Mouse (Mus musculus) ovary, postnatal 10 days (tissue): ENCODE results near the gene Klf17.
A peak's percentile ranks its signal among the peaks of the same experiment; 100 is the strongest.
"Not testable (repeated sequence)": the region's sequence is repeated elsewhere in the genome, so short reads cannot be mapped to it uniquely, and the experiment has no call there.

ENCODE experiments used
- DNase-seq: peaks from one replicate; pipeline ENCODE4 v3.0.0; 2022; ENCODE audit warnings: low spot score

Klf17 gene

GRCm38 (mm10) chr4:117765416-117765815, at the start of gene Klf17:
Gene Klf17, minus strand, starts transcription at chr4:117765648.
- no peak for DNase-seq

- DNase-seq, result no peak
Observed at GRCm38 (mm10) chr4:117814333-117814732, 48.9 kb upstream of the Klf17 start.

DNA sequence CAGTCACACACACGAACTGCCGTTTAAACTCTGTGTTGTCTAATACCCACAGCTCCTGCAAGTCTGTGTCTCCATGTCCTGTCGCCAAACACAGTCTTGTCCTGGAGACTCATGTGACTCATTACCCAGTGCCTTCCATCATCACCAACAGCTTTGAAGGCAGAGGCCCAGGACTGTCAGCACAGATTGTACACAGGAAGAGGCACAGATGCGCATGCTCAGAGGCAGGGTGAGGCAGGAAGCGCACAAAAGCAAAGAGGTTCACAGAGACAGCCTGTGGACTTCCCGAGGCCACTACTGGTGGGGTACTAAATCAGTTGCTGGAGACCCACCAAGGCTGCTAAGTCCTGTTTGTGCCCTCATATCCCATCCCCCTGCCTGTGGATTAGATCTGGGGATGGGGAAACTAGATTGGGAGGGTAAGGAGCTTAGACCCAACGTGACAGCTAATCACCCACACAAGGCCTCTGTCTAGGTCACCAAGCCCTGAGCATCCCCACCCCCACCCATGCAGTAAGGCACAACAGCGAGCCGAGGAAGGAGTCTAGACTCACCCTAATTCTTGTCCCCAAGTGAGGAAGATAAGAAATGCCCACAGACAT, 48.2 kb upstream of the Klf17 start:
- DNase-seq, result no peak

DNA sequence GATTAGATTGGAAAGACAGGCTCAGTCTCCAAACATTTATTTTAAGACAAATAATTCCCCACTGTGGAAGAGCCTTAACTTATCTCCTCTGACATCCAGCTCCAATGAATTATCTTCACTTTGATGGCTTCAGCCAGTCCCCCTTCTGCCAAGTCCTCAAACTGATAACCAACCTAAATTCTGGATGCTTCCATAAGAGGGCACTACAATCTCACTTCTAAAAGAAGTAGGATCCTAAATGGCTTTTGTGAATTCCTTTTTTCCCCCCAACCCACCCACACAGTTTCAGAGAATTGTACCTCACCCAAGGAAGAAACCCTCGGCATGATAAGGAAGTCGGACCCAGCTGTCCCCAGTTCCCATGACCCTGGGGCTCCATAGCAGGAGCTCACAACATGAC, 45.5 kb upstream of the Klf17 start:
- no peak for DNase-seq

DNA sequence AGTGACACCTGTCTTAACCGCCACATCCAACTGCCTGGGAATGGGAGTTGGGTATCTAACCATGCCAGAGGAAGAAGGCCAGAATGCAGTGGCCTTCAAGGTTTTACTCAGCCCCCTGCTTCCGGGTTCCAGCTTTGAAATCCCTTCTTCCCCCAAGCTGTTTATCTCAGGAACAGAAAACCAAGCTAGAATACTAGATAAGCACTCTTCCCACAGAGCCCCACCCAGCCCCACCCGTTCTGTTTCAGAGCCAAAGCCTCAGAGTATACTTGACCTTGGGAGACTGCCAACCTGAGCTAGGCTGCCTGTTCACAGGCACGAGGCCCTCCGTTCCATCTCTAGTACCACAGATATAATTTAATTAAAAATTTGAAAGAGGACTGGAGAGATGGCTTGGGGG, 41.5 kb upstream of the Klf17 start:
- DNase-seq, result no peak

DNA sequence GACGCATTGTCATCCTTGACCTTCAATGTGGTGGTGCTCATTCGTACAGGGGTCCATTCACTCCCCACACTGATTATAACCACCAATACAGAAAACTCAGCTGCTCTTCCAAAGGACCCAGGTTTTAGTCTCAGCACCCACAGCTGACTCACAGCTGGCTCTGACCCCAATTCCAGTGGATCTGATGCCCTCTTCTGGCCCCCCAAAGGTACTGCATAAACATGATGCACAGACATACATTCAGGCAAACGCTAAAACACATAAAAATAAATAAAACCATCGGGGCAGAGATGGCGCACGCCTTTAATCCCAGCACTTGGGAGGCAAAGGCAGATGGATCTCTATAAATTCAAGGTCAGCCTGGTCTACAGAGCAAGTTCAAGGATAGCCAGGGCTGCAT, 34.5 kb upstream of the Klf17 start:
- DNase-seq, result no peak

DNA sequence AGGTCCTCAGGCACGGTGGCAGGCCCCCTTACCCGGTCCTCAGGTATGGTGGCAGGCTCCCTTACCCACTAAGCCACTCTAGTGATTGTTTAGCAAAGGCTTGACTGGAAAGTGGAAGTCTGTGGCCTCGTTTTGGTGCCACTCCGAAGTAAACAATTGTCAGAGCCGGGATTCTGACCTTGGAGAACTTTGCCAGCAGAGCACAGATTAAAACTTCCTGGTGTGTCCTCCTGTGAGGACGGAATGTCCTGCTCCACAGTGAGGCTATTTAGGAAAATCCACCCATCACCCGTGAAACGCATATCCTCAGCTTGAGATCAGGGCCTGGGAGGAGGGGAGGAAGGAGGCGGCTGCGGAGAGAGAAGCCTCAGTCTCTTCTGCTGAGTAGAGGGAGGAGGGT, 22.9 kb upstream of the Klf17 start:
- DNase-seq, result no peak

GRCm38 (mm10) chr4:117786963-117787362, 21.5 kb upstream of the Klf17 start:
- no peak for DNase-seq

DNA sequence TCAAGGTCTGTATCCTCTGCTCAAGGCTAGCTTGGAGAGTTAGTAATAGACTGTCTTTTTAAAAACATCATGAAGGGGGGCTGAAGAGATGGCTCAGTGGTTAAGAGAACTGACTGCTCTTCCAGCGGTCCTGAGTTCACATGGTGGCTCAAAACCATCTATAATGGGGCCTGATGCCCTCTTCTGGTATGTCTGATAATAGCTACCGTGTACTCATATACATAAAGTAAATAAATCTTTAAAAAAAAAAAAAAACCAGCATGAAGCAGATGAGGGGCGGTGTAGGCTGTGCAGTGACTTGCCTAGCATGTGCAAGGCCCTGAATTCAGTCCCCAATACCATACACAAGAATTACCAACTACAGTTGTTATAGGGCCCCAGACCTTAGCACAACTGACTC, 17.5 kb upstream of the Klf17 start:
- DNase-seq, result no peak

DNA sequence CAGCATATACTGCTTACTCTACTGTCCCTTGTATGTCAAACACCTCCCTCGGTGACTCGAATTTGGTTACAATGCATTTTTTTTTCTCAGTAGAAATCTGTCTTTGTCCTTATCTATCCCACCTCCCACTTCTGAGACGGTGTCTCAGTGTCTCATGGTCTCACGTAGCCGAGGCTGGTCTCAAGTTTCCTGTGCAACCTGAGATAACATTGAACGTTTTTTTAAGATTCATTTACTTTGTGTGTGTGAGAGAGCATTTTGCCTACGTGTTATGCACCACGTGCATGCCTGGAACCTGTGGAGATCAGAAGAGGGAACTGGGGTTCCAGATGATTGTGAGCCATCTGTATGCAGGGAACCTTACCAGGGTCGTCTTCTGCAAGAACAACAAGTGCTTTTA, 7.5 kb upstream of the Klf17 start:
- no peak for DNase-seq

GRCm38 (mm10) chr4:117770935-117771334, 5.5 kb upstream of the Klf17 start:
- peak; percentile 25 for DNase-seq

DNA sequence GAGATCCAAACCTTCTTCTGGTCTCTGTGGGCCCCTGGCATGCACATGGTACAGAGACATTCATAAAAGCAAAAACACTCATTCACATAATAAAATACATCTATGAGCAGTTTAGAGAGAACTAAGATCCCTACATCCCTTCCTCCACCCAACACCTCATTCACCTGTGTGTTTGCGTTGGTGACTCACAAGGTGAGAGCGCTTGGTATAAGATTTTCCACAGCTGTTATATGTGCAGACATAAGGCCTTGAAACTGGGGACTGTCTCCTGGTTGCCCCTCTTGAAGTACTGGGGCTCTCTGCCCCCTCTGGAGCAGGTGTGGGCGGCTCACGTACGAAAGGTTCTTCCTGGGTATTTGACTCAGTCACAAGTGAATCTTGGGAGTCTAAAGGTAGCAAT, 5.3 kb downstream of the Klf17 start:
- no peak for DNase-seq

GRCm38 (mm10) chr4:117752469-117752868, 13.0 kb downstream of the Klf17 start:
- not testable (repeated sequence) for DNase-seq

- no peak for DNase-seq
Observed at GRCm38 (mm10) chr4:117737559-117737958, 27.9 kb downstream of the Klf17 start.

DNA sequence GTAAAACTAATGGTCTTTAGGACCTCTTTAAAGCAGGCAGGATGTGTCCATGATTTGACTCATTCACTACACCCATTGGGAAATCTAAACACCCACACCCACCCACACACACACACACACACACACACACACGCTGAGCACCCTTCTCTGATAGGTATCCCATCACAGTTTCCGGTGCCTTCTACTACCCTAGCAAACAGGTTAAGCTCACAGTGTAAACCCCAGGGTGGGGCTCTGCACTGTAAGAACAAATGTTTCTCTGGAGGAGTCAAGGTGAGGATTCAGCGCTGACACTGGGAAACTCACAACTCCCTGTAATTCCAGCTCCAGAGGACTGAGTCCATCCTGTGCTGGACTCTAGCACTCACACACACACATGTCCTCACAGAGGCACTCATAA, 33.5 kb downstream of the Klf17 start:
- DNase-seq, result no peak

- DNase-seq, result no peak
Observed at GRCm38 (mm10) chr4:117724112-117724511, 41.3 kb downstream of the Klf17 start, which contains the start of gene Gm12845. Gene Gm12845, plus strand, starts transcription at chr4:117724412.

GRCm38 (mm10) chr4:117713303-117714098, 51.9 kb downstream of the Klf17 start:
- DNase-seq, result no peak

GRCm38 (mm10) chr4:117712314-117712713, 53.1 kb downstream of the Klf17 start:
- DNase-seq, result no peak

DNA sequence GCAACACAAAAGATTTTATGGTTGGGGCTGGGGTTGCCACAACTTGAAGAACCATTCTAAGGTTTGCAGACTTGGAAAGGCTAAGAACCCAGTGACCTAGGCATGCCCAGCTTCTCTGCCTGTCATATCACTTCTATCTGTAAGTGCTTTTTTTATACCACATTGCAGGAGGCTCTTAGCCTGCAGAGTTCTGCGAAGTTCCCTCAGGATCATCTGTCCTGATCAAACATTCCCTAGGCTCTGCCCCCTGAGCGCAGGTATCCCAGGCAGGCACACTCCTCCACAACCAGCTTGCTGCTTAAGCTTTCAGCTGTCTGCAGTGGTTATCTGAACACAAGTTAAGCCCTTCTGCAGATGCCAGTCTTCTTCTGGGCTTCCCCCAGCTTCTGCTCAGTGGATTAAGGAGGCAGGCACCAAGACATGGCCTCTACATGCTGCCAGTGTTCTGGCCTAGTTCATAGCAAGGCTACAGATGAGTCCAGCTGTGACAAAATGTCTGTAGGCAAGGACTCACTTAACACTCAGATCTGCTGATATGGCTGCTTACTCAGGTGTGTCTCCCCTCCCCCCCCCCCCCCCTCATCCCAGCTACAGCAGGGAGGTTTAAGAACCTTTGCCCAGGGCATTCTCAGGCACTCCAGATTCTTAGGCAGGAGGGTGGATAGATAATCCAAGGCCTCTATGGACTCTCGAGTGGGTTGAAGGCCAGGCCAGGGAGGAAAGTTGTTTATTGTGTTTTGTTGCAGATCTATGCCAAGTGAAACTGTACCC, 56.5 kb downstream of the Klf17 start:
- DNase-seq, result no peak
